Mouse (Mus musculus): ENCODE measurements at regions not wholly inside any gene's neighbourhood (a gene's known extent, or its start where the extent isn't known, plus 50 kb on each side); places are given as distances from the start of the nearest gene placed in this dataset.

DNA sequence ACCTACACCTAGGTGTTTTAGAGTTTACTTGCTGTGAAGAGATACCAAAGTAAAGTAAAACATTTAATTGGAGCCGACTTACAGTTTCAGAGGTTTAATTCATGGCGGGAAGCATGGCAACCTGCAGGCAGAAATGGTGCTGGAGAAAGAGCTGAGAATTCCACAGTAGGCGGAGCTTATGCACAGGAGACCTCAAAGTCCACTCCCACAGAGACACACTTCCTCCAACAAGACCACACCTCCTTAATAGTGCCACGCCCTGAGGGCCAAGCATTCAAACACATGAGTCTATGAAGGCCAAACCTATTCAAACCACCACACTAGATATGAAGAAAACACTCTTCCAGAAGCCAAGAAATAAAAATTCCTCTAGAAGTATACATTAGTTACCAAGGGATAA is 74.3 kb upstream of the Supt20 start:
- TF ChIP-seq CTCF (IDR thresholded peaks at IDR 0.05; ENCODE audit: control insufficient read depth, insufficient read depth, low read length) (no peak), POLR2A (IDR thresholded peaks at IDR 0.05; ENCODE audit: borderline replicate concordance, control insufficient read depth, low read depth, low read length) (no peak)

Measured in bone marrow, adult 2 months (tissue).